Mouse (Mus musculus): ENCODE data around the gene Elp5. TPM values are rescaled to one million over a fixed set of nuclear protein-coding genes. Genes with fewer than 3 reads are reported as not detected.

Elp5 gene
- total RNA-seq, 2 experiments from 2014 or later: 62.7 to 81.3 TPM

Small RNAs within 50 kb of the gene (microRNA-seq; reads per million reads assigned to microRNA genes)
- gene Gm44349 (ENCODE audit: borderline number of aligned reads in 2 of 2) (0 reads per million in 2 experiments), gene Mir324 (ENCODE audit: borderline number of aligned reads in 2 of 2) (3,053 to 4,108 reads per million in 2 experiments)

Other genes starting within 250 kb of the Elp5 start
- 10 to 100 TPM; 55.4 to 79.7 TPM for gene Polr2a, start 223.9 kb downstream of the Elp5 start, total RNA-seq (2021)
- not detected for gene Slc35g3, start 220.5 kb downstream of the Elp5 start, total RNA-seq (2021)
- gene Zbtb4, start 216.6 kb downstream of the Elp5 start, total RNA-seq (2021): 10 to 100 TPM; 48.2 to 71.4 TPM
- 1 to 10 TPM; 1.3 to 3.9 TPM for gene Chrnb1, start 186.6 kb downstream of the Elp5 start, total RNA-seq (2021)
- gene Fgf11, start 180.7 kb downstream of the Elp5 start, total RNA-seq (2021): 10 to 100 TPM in 1 of 2 experiments, 1 to 10 TPM in 1; 3.0 to 13.0 TPM
- gene Tmem102, start 176.9 kb downstream of the Elp5 start, total RNA-seq (2021): under 1 TPM; 0.36 to 0.51 TPM
- gene Gm39566, start 167.2 kb downstream of the Elp5 start, total RNA-seq (2021): not detected
- not detected for gene Spem2, start 164.1 kb downstream of the Elp5 start, total RNA-seq (2021)
- gene Spem1, start 160.3 kb downstream of the Elp5 start, total RNA-seq (2021): not detected
- 10 to 100 TPM; 19.7 to 24.9 TPM for gene Nlgn2, start 144.7 kb downstream of the Elp5 start, total RNA-seq (2021)
- gene Tmem256, start 144.0 kb downstream of the Elp5 start, total RNA-seq (2021): 100 to 1,000 TPM; 145 TPM
- gene Plscr3, start 136.1 kb downstream of the Elp5 start, total RNA-seq (2021): 10 to 100 TPM; 38.2 to 46.2 TPM
- gene Tnk1, start 123.8 kb downstream of the Elp5 start, total RNA-seq (2021): under 1 TPM in 1 of 2 experiments, not detected in 1; 0.38 TPM
- gene Tmem95, start 104.5 kb downstream of the Elp5 start, total RNA-seq (2021): not detected
- 1 to 10 TPM; 3.6 to 6.0 TPM for gene Kctd11, start 101.1 kb downstream of the Elp5 start, total RNA-seq (2021)
- 1 to 10 TPM in 1 of 2 experiments, under 1 TPM in 1; 0.43 to 1.5 TPM for gene Acap1, start 87.0 kb downstream of the Elp5 start, total RNA-seq (2021)
- gene 2810408A11Rik, start 81.5 kb downstream of the Elp5 start, total RNA-seq (2021): under 1 TPM; 0.29 to 0.86 TPM
- gene Neurl4, start 81.4 kb downstream of the Elp5 start, total RNA-seq (2021): 10 to 100 TPM; 48.5 to 53.9 TPM
- 10 to 100 TPM; 47.3 to 52.4 TPM for gene Gps2, start 68.6 kb downstream of the Elp5 start, total RNA-seq (2021)
- gene Eif5a, start 60.6 kb downstream of the Elp5 start, total RNA-seq (2021): 100 to 1,000 TPM; 579 to 673 TPM
- 10 to 100 TPM; 14.2 to 32.6 TPM for gene Ybx2, start 46.7 kb downstream of the Elp5 start, total RNA-seq (2021)
- gene Slc2a4, start 34.3 kb downstream of the Elp5 start, total RNA-seq (2021): 100 to 1,000 TPM in 1 of 2 experiments, 10 to 100 TPM in 1; 70.7 to 200 TPM
- under 1 TPM in 1 of 2 experiments, not detected in 1; 0.66 TPM for gene Cldn7, start 17.7 kb downstream of the Elp5 start, total RNA-seq (2021)
- gene Ctdnep1, start 1.4 kb downstream of the Elp5 start, total RNA-seq (2021): 100 to 1,000 TPM; 114 to 123 TPM
- 100 to 1,000 TPM; 436 to 473 TPM for gene Gabarap, start 8.6 kb upstream of the Elp5 start, total RNA-seq (2021)
- 10 to 100 TPM; 51.5 to 57.5 TPM for gene Phf23, start 13.3 kb upstream of the Elp5 start, total RNA-seq (2021)
- 10 to 100 TPM; 13.8 to 14.9 TPM for gene Dvl2, start 18.1 kb upstream of the Elp5 start, total RNA-seq (2021)
- gene Acadvl, start 32.9 kb upstream of the Elp5 start, total RNA-seq (2021): 1,000 to 10,000 TPM in 1 of 2 experiments, 100 to 1,000 TPM in 1; 522 to 1,041 TPM
- gene Dlg4, start 34.4 kb upstream of the Elp5 start, total RNA-seq (2021): 10 to 100 TPM; 24.6 to 33.0 TPM
- gene Asgr1, start 71.6 kb upstream of the Elp5 start, total RNA-seq (2021): under 1 TPM in 1 of 2 experiments, not detected in 1; 0.50 TPM
- 1 to 10 TPM in 1 of 2 experiments, under 1 TPM in 1; 0.83 to 2.5 TPM for gene Asgr2, start 110.1 kb upstream of the Elp5 start, total RNA-seq (2021)
- 1 to 10 TPM; 3.8 to 9.2 TPM for gene Mgl2, start 147.8 kb upstream of the Elp5 start, total RNA-seq (2021)
- gene Clec10a, start 173.7 kb upstream of the Elp5 start, total RNA-seq (2021): 1 to 10 TPM; 2.5 to 9.2 TPM
- gene Slc16a11, start 230.2 kb upstream of the Elp5 start, total RNA-seq (2021): 1 to 10 TPM in 1 of 2 experiments, under 1 TPM in 1; 0.53 to 1.1 TPM
- gene Slc16a13, start 238.5 kb upstream of the Elp5 start, total RNA-seq (2021): 1 to 10 TPM; 2.4 to 2.9 TPM
- 10 to 100 TPM in 1 of 2 experiments, 1 to 10 TPM in 1; 7.4 to 22.5 TPM for gene Bcl6b, start 247.3 kb upstream of the Elp5 start, total RNA-seq (2021)